Mouse (Mus musculus) lung, postnatal 25 days (tissue): ENCODE data around the gene Sde2.

Source experiments
- DNase-seq: peaks from one replicate; pipeline ENCODE4 v3.0.0; 2022; ENCODE audit warnings: low spot score

Gene Sde2

GRCm38 (mm10) chr1:180850316-180851270 is at the start of gene Sde2:
TSS of gene Sde2 (plus strand) at chr1:180851127.
- DNase-seq = peak; percentile 100

GRCm38 (mm10) chr1:180801466-180801994 is 49.4 kb upstream of the Sde2 start:
- DNase-seq = no peak

- no peak for DNase-seq
Observed at GRCm38 (mm10) chr1:180803881-180804280, 47.0 kb upstream of the Sde2 start.

- no peak for DNase-seq
Observed at GRCm38 (mm10) chr1:180808831-180809230, 42.1 kb upstream of the Sde2 start.

GRCm38 (mm10) chr1:180810976-180811375 is 40.0 kb upstream of the Sde2 start:
- DNase-seq = no peak

DNA sequence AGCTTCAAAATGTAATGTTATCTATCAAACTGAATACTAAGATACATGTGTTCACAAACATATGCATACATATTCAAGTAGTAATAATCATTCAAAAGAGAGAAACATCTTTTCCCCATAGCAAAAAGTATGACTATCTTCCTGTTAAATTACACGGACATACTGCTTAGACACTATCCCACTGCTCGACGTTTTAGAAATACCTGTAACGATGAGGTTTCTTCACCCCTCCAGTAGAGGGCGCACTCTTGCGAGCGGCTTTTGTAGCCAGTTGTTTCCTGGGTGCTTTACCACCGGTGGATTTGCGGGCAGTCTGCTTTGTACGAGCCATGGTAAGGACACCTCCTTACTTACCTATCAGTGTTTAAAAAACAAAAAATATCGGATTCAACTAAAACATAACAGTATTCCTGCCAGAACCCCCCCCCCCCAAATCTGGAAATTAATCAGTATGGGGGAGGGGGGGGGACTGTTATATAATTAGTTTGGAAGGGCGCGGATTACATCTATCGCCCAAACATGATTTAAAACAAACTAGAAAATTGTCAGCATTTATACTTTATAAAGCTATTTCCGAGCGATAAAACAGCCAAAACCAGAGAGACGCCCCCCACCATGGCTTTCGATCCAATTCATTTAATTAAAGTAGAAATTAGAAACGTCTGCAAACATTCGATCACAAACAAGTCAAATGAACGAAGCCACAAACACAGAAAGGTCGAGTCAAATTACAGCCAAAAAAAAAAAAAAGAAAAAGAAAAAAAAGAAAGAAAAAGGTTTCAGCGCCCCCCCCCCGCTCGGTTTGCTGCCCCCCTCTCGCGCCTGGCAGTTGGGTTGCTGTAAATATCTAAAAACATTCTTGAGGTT is 39.1 kb upstream of the Sde2 start:
- DNase-seq = peak; percentile 47

- DNase-seq = peak; percentile 48
Observed at GRCm38 (mm10) chr1:180812463-180813408, 38.2 kb upstream of the Sde2 start.

DNA sequence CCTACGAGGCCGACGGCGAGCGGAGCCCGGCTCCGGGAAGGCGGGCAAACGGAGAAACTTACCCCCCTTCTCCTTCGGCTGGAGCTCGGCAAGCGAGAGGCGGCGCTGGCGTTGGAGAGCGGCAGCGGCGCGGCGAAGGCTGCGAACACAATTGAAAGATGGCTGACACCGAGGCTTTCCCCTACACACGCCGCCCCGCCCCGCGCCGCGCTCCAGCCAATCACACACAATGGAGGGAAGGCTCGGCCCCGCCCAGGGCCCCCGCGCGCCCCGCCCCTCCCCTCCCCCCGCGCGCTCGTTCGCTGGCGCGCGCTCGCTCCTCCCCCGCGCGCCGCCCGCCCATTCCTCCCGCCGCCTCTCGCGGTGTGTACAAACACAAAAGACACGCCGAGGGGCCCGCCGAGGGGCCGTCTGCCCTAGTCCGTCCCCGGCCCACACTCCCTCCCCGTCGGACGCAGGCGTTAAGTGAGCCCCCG is 37.5 kb upstream of the Sde2 start:
- peak; percentile 95 for DNase-seq

DNA sequence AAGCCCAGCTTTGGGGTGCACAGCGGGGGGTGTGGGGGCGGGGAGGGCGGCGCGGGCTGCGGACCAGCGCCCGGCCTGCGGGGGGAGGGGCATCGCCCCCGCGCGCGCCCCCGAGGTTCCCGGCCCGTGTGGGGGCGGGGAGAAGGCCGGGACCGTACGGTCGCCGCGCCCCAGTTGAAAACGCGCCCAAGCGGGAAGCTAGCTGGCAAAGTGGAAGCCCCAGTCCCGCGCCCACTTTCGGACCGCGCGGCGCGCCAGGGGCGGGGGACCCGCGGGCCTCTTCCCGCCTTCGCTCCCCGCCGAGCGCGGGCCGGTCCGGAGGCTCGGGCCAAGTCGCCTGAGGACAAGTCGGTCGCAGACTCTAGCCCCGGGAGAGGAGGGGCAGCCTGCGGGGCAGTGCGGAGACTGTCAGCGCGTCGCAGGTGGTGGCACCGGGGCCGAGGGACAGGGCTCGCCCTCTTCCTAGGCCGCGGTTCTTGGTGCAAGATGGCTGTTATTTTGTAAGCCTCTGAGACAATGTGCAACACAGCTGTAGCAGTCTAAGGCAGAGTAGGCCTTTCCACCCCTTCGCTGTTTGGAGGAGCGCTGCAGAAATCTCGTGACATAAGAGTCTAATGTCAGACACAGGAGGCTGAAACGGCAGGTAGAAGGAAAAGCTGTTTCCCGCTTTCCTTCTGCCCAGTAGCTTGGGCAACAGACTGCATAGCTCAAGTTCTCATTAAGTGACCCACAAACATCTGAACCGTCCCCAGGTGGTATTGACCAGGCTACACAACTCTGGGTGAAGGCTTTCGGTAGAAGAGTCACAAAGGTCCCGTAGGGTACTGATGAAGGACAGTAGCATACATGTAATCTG is 36.8 kb upstream of the Sde2 start, which contains the start of gene H3f3a:
H3f3a (minus strand) TSS at position 59 of the 856 bp plus-strand sequence.
- DNase-seq = peak; percentile 88

GRCm38 (mm10) chr1:180815371-180816024 is 35.4 kb upstream of the Sde2 start:
- DNase-seq = no peak

- no peak for DNase-seq
Observed at GRCm38 (mm10) chr1:180818000-180818399, 32.9 kb upstream of the Sde2 start.

GRCm38 (mm10) chr1:180821101-180821500 is 29.8 kb upstream of the Sde2 start:
- DNase-seq = no peak

DNA sequence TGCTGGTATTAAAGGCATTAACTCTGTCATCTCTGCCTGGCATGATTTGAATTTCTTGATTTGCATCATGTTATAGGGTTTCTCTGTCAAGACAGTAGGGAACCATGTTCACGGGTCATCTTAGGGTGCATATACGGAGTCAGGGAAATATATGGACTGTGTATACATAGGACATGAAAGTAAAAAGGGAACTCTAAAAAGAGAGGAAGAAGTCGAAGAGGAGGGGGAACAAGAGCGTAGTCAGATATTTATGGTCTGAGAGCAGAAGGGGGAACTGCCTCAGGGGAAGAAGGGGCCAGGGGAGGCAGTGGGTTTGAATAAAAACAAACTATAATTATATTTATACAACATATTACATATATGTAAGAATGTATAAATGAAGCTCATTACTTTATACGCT is 28.7 kb upstream of the Sde2 start:
- no peak for DNase-seq

DNA sequence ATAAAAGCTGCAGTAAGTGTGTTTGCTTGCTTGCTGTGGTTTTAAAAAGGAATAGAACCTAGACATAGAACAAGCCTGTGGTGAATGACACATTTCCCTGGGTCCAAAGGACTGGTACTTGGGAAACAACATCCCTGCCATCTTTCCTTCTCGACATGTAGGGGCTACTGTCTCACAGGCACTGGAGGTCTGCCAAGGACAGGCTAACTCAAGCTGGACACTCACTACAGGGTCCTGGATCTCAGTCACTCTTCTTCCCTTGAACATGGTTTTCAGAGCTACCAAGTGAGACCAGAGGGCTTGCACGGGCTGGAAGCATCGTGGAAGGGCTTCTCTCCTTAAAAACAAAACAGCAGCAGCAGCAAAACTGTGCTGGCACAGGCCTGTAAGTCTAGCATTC is 27.2 kb upstream of the Sde2 start:
- DNase-seq = no peak

- DNase-seq = no peak
Observed at GRCm38 (mm10) chr1:180824721-180825120, 26.2 kb upstream of the Sde2 start.

DNA sequence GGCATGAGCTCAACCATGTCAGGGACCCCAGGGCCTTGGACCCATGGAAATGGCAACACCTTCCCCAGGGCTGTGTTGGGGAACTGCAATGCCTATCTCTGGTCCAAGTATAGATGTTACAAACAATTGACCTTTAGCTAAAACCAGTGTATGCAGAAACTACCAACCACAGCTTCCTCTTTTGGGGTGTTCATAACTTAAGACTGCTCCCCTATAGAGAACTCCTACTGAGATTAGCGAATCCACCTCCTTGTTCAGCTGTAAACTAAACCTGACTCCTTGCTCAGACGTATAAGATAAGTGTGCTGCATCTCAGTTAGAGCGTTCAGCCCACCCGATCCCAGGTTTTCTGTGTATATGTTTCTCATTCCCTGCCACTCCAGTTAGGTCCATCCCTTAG is 24.3 kb upstream of the Sde2 start:
- peak; percentile 56 for DNase-seq

DNA sequence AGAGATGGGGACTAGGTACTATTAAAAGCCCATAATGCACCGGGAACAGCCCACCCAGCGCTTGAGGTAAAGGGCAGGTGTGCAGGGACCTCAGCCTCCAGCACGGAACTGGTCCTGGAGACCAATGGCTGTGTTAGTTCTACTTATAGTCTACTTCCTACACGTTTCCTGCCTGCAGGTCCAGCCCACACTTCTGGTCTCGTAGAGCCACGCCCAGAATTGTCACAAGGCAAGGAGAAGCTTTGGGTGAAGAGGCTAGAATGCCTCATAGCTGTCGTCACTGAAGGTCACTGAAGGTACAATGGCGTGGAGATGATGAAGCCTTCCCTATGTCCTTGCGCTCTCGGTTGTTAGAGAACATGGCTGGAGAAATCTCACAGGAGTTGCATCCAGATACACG is 21.2 kb upstream of the Sde2 start:
- peak; percentile 59 for DNase-seq

DNA sequence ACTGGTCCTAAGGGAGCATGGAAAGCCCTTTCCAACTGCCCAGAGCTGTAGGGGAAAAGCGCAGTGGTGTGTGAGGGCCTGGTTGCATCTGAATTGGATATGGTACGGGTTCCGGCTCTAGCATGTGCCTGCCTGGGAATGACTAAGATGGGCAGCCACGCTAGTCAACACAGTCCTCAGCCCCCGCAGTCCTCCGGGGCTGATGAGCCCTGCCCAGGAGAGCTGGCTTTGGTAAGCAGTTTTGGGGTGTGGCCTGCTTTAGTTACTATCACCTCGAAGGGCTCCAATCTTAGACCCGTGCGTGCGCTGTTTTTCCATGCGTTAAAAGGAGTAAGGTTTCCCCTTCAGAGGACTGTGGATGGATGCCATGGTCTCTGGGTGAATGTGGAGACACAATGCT is 20.8 kb upstream of the Sde2 start:
- DNase-seq = no peak

DNA sequence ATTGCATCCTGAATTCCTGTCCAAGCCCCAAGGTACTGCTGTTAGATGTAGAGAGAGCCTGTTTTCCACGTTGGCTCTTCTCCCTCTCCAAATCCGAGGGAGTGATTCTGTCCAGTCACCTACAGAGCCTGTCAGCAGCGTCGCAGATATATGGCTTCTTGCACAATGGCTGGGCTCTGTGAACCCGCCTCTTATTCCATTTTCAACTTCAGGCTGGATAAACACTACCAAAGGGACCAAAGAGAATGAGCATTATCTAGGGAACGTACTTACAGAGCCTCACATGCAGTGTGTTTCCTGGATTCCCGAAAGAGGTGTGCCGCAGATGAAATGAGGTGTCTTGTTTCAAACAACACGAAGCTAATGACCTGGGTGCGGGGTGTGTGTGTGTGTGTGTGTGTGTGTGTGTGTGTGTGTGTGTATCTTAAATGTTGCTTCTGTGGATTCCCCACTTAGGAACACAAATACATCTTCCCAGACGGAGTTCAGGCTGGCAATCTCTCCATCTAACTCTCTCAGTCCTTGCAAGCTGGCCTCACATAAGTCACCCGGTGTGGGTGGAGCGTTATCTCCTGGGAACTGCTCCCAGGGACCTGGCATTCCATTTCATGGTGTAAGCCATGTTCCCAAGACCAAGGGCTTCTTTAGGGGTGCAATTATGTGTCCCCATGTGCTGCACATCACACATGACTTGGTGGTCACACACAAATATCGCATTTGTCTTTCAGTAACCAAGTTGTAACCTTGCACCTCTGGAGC is 20.2 kb upstream of the Sde2 start:
- no peak for DNase-seq
